Mouse (Mus musculus): ENCODE data around the gene Ltb4r2.
A peak's percentile ranks its signal among the peaks of the same experiment; 100 is the strongest.

Ltb4r2 gene

DNA sequence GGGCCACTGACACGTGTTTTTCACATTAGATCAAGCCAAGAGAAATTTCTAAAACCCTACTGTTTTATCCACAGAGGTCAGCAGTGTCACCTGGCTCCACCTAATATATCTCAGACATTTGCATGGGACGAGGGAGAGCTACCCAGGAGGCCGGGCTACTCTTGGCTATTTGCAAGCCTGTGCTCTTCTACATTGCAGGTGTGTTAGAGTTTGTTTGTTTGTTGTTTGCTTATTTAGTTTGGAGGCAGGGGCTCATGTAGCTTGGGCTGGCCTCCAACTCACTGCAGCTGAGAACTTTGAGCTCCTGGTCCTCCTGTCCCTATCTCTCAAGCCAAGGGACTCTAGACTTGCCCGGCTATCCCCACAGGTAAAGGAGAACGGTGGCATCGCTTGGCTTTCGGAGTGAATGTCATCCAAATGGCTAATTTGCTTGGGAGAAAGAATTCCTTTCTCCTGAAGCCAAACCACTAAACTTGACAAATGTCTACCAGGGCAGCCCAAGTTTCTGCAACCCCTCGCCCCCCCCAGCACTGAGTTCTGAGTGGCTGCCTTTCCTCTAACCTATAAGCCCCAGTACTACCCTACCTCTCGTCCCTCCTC is 21.2 kb downstream of the Ltb4r2 start:
- DNase-seq = no peak

DNA sequence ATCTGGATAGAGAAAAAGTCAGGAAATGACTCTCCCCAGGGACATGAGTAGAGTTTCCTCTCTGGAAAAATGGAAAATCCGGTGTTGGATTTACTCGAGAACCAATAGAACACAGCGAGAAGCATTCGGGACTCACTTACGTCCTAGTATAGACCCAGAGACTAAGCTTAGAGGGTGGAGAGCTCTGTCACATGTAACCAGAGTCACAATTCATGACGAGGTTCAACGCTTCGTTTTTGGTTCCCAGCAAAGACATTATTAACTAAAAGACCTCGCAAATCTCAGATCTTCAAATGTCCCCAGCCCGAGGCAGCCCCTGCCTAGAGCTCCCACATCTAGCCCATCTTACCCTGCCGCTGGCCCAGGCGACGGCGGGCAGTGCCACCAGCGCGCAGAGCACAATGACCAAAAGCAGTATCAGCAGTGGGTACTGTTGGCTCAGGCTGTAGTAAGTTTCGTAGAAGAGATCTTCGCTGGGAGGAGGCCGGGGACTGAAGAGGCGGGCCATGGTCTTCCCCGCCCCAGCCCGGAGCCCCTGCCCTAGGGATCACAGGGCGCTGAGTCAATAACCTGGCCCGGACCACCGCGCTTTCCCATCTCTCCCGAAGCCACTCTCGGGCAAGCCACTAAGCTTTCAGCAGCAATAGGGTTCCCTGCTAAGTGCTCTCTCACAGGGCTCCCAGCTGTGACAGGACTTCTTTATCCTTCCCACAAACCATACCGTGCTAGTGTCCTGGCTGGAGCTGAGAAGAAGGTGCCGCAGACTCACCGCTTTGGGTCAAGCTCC is 22.1 kb downstream of the Ltb4r2 start:
- no peak for DNase-seq

DNA sequence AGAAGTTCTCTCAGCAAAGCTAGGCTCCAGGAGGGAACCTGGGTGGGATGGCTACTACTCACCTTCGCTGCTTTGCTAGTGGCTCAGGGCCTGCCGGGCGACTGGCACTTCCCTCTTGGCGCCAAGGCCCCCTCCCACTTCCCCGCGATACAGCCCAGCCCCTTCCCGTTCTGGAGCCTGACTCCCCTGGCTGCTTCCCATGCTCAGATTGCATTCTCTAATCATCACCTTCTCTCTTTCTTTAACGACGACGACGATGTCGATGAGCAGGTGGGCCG is 22.7 kb downstream of the Ltb4r2 start, which contains the start of gene Adcy4:
Adcy4 (minus strand) TSS at position 138 of the 278 bp plus-strand sequence.
- no peak for DNase-seq

DNA sequence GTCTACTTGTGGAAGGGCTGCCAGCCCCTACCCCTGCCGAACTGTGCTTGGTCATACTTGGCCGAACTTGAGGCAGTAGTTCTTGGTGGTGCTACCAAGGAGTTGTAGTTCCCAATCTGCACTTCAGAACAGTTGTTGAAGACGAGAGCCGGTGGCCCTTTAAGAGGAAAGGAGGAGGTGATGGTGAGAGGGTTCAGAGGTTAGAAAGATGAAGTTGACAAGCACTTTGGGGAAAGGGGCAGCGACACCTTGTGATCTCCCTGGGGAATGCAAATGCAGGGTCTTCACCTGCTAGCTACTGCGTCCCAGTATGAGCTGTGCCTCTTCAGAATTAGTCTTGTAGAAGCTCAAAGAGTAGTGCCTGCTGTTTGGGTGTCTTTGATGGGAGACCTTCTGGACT is 24.0 kb downstream of the Ltb4r2 start:
- DNase-seq = peak; percentile 44

DNA sequence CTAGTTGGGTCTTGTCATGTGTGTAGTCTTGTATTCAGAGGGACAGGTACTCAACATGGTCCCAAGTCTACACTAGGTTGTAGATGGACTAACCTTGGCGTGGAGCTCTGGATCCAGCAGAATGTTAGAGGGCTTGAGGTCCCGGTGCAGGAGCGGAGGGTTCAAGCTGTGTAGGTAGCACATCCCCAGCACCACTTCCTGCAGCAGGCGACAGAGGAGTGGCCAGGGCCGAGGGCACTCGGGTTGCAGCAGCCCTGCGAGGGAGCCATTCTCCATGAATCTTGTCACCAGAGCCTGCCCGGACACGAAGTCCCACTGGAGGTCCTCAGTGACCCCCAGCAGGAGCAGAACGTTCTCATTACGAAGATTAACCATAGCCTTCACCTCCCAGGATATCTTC is 26.5 kb downstream of the Ltb4r2 start:
- DNase-seq = no peak

DNA sequence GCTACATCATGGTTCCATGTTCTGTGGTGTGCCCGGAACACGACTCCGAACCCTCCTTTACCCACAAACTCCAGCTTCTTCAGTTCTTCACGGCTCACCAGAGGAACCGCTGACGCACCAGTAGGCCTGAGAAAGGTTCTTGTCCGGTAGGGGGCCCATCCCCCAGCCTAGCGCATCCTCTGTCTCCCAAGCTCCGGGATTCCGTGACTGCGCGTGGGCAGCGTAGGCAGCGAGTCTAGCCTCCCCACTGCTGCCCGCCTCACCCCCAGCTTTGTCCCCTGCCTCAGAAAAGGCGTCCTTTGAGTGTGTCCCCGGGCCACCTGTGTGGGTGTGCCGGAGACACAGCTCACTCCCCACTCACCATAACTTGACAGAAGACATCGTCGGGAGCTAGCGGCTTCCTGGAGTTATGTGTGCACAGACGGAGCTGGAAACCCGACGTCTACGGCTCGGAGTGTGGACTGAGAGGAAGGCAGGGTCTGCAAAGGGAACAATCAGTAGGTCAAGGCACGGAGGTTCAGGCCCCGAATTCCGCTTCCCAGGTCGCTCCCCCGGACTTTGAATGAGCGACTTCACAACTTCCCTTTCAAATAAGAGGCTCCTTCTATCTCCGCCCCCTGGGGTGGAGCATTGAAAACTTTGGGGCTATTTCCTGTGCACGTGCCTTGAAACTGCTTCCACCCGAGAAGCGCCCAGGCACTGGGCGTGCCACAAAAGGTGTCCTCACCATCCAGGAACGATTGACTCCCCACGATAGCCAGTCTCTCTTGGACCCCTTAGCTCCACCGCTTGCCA is 27.2 kb downstream of the Ltb4r2 start, which contains the start of gene Ripk3:
Ripk3 (minus strand) TSS at position 610 of the 795 bp plus-strand sequence.
- DNase-seq = peak; percentile 30

DNA sequence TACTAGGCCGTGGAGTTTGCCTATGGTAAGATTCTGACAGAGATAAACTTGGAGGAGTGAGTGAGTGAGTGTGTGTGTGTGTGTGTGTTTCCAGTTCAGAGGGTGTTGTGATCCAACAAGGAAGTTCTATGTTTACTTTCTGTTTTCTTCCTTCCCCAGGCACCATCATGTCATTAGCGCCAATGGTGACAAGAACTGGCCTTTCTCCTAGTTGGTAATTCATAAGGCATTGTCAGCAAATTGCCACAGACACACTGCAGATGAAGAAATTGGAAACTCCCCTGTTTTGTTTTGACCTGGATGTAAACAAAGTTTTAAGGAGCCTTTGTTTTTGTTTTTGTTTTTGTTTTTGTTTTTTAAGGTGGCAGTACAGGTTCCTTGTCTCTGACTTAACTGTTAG is 32.2 kb downstream of the Ltb4r2 start:
- DNase-seq = no peak

DNA sequence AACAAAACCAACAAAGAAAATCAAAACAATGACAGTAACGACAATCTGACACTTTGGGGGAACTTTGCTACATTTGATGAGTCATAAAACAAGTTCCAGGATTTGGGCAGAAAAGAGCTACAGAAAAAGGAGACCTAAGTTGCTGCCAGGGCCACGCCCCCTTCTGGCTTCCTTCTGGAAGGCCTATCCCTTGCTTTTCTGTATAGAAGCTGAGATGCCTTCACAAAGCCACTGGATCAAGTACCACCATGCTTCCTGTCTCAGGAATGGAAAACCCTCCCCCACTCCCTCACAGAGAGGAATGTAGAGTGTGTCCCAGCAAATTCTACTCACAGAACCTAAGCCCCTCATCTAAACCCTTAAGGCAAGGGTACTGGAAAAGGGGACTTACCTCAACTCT is 32.7 kb downstream of the Ltb4r2 start:
- DNase-seq = no peak

DNA sequence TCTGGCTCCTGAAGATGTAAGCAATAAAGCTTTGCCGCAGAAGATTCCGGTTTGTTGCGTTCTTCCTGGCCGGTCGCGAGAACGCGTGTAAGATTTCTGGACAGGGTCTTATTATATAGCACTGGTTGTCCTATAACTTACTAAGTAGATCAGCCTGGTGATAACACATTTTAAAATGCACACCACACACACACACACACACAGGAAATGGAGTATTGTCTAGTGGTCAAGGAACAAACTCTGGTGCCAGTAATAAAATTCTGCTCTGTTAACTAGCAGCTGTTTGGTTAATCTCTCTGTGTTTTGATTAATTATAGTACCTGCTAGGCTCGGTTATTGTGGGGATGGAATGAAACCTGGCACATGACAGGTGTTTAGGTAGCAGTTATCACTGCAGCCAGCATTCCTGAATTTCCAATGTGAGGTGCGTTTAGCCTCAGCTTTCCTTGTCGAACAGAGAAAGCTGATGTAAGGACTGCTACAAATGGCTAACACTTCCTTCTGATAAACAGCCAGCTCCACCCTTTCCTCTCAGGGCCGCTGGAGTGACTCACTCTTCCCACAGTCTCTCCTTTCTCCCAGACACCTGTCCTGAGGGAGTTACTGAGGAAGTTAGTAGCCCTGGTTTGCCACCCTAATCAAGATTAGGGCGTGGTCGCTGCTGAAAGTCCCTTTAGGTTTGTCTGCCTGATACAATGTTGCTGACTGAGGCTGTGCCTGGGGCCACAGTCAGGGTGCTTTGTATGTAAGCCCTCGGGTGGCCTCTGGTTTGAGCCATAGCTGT is 34.3 kb downstream of the Ltb4r2 start:
- no peak for DNase-seq
